Comparison of ENCODE assay signal across 11 mouse cellular contexts in genomic region chr6:145736099-145736498, GRCm38 (mm10).
"Had no signal": no experiment of that assay in that cellular context is flagged by ENCODE, and none has a peak within 500 bp of the region (broad histone marks: within the 10 kb centered on the region; RNA-seq: fewer than 3 reads in every experiment).

No protein-coding gene starts in this region.

- H3K4me3 ChIP-seq: liver, embryonic 12.5 days; megakaryocyte, embryonic 14.5 days; midbrain, embryonic 15.5 days; neural tube, embryonic 12.5 days had no signal

- H3K36me3 ChIP-seq: liver, embryonic 12.5 days; midbrain, embryonic 15.5 days; neural tube, embryonic 12.5 days had no signal

- H3K9me3 ChIP-seq: liver, embryonic 12.5 days; midbrain, embryonic 15.5 days; neural tube, embryonic 12.5 days had no signal

- DNase-seq: kidney, adult 2 months; kidney, postnatal 25 days; lung, embryonic 14.5 days; lung, postnatal 10 days had no signal

- H3K9ac ChIP-seq: liver, embryonic 12.5 days; lung, embryonic 14.5 days; midbrain, embryonic 15.5 days; neural tube, embryonic 12.5 days had no signal

- H3K27ac ChIP-seq: liver, embryonic 12.5 days; macrophage; midbrain, embryonic 15.5 days; neural tube, embryonic 12.5 days; stomach, postnatal 0 days had no signal

- H3K4me1 ChIP-seq: liver, embryonic 12.5 days; megakaryocyte, embryonic 14.5 days; midbrain, embryonic 15.5 days; neural tube, embryonic 12.5 days had no signal

- H3K4me2 ChIP-seq: liver, embryonic 12.5 days; lung, embryonic 14.5 days; midbrain, embryonic 11.5 days; midbrain, embryonic 15.5 days; neural tube, embryonic 12.5 days had no signal

- ATAC-seq: liver, embryonic 12.5 days; midbrain, embryonic 15.5 days had no signal

- H3K27me3 ChIP-seq: liver, embryonic 12.5 days; midbrain, embryonic 15.5 days; neural tube, embryonic 12.5 days had no signal
